Comparison of ENCODE assay signal across 8 mouse cellular contexts in the genomic region with DNA sequence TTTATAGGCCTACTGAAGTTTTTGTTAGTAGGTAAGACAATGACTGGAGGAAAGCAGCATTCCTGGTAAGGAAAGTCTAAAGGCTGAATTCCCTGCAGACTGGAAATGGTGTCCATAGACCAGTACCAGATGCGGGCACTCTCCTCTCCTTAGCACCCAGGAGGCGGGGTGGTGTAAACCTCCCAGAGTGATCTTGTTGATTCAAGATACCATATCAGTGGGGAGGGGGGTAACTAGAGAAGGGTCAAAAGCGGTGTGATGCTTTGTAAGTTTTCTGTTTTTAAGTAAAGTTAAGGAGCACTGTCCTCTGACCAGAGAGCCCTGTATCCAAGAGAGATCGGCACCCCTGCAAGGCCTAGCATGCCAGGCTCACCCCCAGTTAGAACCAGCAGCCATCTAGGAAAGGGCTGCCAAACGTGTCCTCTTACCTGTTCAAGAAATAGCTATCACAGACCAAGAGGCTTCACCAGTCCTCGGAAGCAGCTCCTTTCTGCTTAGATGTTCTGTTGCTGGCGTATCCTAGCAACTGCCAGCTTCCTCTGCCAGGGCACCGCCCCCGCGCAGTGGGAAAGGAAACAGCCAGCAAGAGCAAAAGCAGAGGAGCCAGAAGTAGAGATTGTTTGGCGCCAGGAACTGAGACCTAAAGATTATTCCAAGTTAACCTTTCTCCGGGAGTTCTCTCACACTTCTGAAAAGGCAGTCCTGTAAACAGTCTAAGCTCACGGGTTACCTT. TPM values are rescaled to one million over a fixed set of nuclear protein-coding genes. Genes with fewer than 3 reads are reported as not detected.
DNase-seq lines count a peak whose midpoint lies in the region; ATAC-seq and TF ChIP-seq lines count a peak whose summit lies in the region.

A gene (minus strand): TSS at position 516 of the 733 bp plus-strand sequence.

- peak within 1 kb of the TSS; percentile 43 for H3K4me2 ChIP-seq in hindbrain, embryonic 13.5 days
- peak within 1 kb of the TSS; percentile 43 for H3K4me2 ChIP-seq in lung, embryonic 16.5 days (ENCODE audit: low read depth, low read length)

- H3K9ac ChIP-seq in hindbrain, embryonic 13.5 days: peak within 1 kb of the TSS; percentile 55
- peak within 1 kb of the TSS; percentile 13; the same call in 1 of the 2 replicates for H3K9ac ChIP-seq in lung, embryonic 16.5 days (ENCODE audit: low read length)

- TF ChIP-seq POLR2A in olfactory bulb, adult 2 months (IDR thresholded peaks at IDR 0.05; ENCODE audit: insufficient read depth, low read depth, low read length): no peak

- peak within 1 kb of the TSS; percentile 12; the same call in 1 of the 2 replicates for H3K4me3 ChIP-seq in hindbrain, embryonic 13.5 days
- no peak within 1 kb of the TSS for H3K4me3 ChIP-seq in lung, embryonic 16.5 days (ENCODE audit: low read length)
- peak within 1 kb of the TSS; percentile 26 for H3K4me3 ChIP-seq in olfactory bulb, adult 2 months (ENCODE audit: insufficient read depth, low read depth, low read length)

- 25% methylated on average over 13 of the region's 13 CpGs for WGBS in hindbrain, embryonic 13.5 days
- WGBS in lung, embryonic 16.5 days: 15% methylated on average over 13 of the region's 13 CpGs
- 19% methylated on average over 13 of the region's 13 CpGs for WGBS in olfactory bulb, adult 2 months

- ATAC-seq in hindbrain, embryonic 13.5 days (ENCODE audit: low FRiP score): peak; percentile 90
- ATAC-seq in lung, embryonic 16.5 days (ENCODE audit: low read depth): peak; percentile 80

- H3K27ac ChIP-seq in hindbrain, embryonic 13.5 days: 0 out of 2 replicates have a peak within 1 kb of the TSS, but pooled peaks have one; percentile 30
- no peak within 1 kb of the TSS for H3K27ac ChIP-seq in lung, embryonic 16.5 days (ENCODE audit: low read length)
- H3K27ac ChIP-seq in olfactory bulb, adult 2 months (ENCODE audit: insufficient read depth, low read depth, low read length): no peak within 1 kb of the TSS; the same call in 1 of the 2 replicates

- no peak for TF ChIP-seq CTCF in olfactory bulb, adult 2 months (IDR thresholded peaks at IDR 0.05; ENCODE audit: insufficient read depth, low read depth, low read length)

- peak; percentile 74 for DNase-seq in R1 (ENCODE audit: low read depth, low spot score)
- DNase-seq in cerebellum, postnatal 25 days: peak; percentile 56 to 68
- DNase-seq in frontal cortex, postnatal 25 days (ENCODE audit: low spot score in 2 of 2): peak; percentile 53 to 73
- peak; percentile 72 to 80 for DNase-seq in layer of hippocampus, postnatal 10 days (ENCODE audit: low spot score in 2 of 2)
- peak; percentile 57 for DNase-seq in thymus, postnatal 4 days

- H3K4me1 ChIP-seq in hindbrain, embryonic 13.5 days (replicated peaks): peaks cover 9% of the 10 kb centered on the region
- peaks cover 7% of the 10 kb centered on the region for H3K4me1 ChIP-seq in lung, embryonic 16.5 days (replicated peaks; ENCODE audit: control insufficient read depth, insufficient read depth, low read length)
- peaks cover 4% of the 10 kb centered on the region for H3K4me1 ChIP-seq in olfactory bulb, adult 2 months (ENCODE audit: control insufficient read depth, insufficient read depth, low read length)

- H3K36me3 ChIP-seq in hindbrain, embryonic 13.5 days: peaks cover 15% of the 10 kb centered on the region
- peaks cover 6% of the 10 kb centered on the region for H3K36me3 ChIP-seq in lung, embryonic 16.5 days (ENCODE audit: control insufficient read depth, insufficient read depth, low read length)

- H3K9me3 ChIP-seq in hindbrain, embryonic 13.5 days: no peaks in the 10 kb centered on the region
- no peaks in the 10 kb centered on the region for H3K9me3 ChIP-seq in lung, embryonic 16.5 days (ENCODE audit: control insufficient read depth, low read length)

- H3K27me3 ChIP-seq in hindbrain, embryonic 13.5 days: no peaks in the 10 kb centered on the region
- H3K27me3 ChIP-seq in lung, embryonic 16.5 days (ENCODE audit: control insufficient read depth, insufficient read depth, low read depth, low read length): no peaks in the 10 kb centered on the region

RNA-seq across cellular contexts. Expression of the gene that starts here (rescaled TPM):
- polyA plus RNA-seq in hindbrain, embryonic 13.5 days (2015; fragmentation: Nextera tagmentation; extraction: Ambion mirVana): 1.8 and 3.6 TPM in 2 replicates
- 1 to 10 TPM; 1.1 to 1.3 TPM for total RNA-seq in layer of hippocampus, postnatal 10 days (2021)
- 1.5 and 2.1 TPM in 2 replicates for polyA plus RNA-seq in lung, embryonic 16.5 days (2015; fragmentation: Nextera tagmentation; extraction: Ambion mirVana)
- polyA plus RNA-seq in olfactory bulb, adult 2 months (2012; ENCODE audit: insufficient read depth, insufficient read length, low replicate concordance, missing spikeins): not detected in 2 replicates
